Mouse (Mus musculus) midbrain, embryonic 11.5 days (tissue): Measurements from ENCODE around the gene Actc1. TPM values are rescaled to one million over a fixed set of nuclear protein-coding genes. Genes with fewer than 3 reads are reported as not detected.

Experiments
- ATAC-seq: fragments of 200-750 bp; cut with Nextera tagmentation; 2 replicates; pipeline ENCODE4 v1.8.0; 2017; ENCODE audit warnings: moderate TSS enrichment, moderate library complexity; ENCODE audit not compliant: low FRiP score
- DNase-seq: peaks from one replicate; pipeline ENCODE4 v3.0.0; 2015; ENCODE audit warnings: low spot score; ENCODE audit errors: missing footprints
- H3K27ac ChIP-seq: fragments of 300-500 bp; sonication (generic); 2 replicates; pipeline ENCODE4 v1.5.1; 2014; ENCODE audit warnings: low read depth, low read length
- H3K27me3 ChIP-seq: fragments of 300-500 bp; sonication (generic); 2 replicates; pipeline ENCODE4 v1.6.1; 2014; ENCODE audit warnings: mild to moderate bottlenecking, low read length, moderate library complexity, mixed read lengths; ENCODE audit not compliant: control insufficient read depth, insufficient read depth
- H3K36me3 ChIP-seq: fragments of 300-500 bp; sonication (generic); 2 replicates; pipeline ENCODE4 v1.6.1; 2014; ENCODE audit warnings: mild to moderate bottlenecking, low read length, moderate library complexity, mixed read lengths; ENCODE audit not compliant: control insufficient read depth, insufficient read depth
- H3K4me1 ChIP-seq: fragments of 300-500 bp; sonication (generic); 2 replicates; pipeline ENCODE4 v1.6.1; 2014; ENCODE audit warnings: low read length; ENCODE audit not compliant: control insufficient read depth, insufficient read depth
- H3K4me2 ChIP-seq: fragments of 300-500 bp; sonication (generic); 2 replicates; pipeline ENCODE4 v1.6.1; 2014; ENCODE audit warnings: mild to moderate bottlenecking, moderate library complexity
- H3K4me3 ChIP-seq: fragments of 300-500 bp; sonication (generic); 2 replicates; pipeline ENCODE4 v1.5.1; 2014; ENCODE audit warnings: low read depth, low read length
- H3K9ac ChIP-seq: fragments of 300-500 bp; sonication (generic); 2 replicates; pipeline ENCODE4 v1.6.1; 2014; ENCODE audit warnings: low read length
- H3K9me3 ChIP-seq: fragments of 300-500 bp; sonication (generic); 2 replicates; pipeline ENCODE4 v1.6.1; 2016; ENCODE audit warnings: low read length; ENCODE audit not compliant: control insufficient read depth
- WGBS: fragments of 180-500 bp; shearing (Covaris S2); extraction: QIAGEN DNeasy Blood & Tissue Kit; methylation state at CpG from one replicate; pipeline ENCODE4 v1.1.7; 2014; 5-methylcytosine and 5-hydroxymethylcytosine counted together
- polyA plus RNA-seq: library from polyadenylated mRNA; unstranded; fragments of >200 nt; fragmentation: Nextera tagmentation; extraction: Ambion mirVana; gene quantifications from 2 replicates; pipeline ENCODE4 v1.2.1, GENCODE M21; 2014

The Actc1 gene
- polyA plus RNA-seq, 1 experiment from 2014 or later: 2.0 TPM

- no peak for ATAC-seq
- H3K4me2 ChIP-seq: no peak overlapping the region
- no peak overlapping the region for H3K9ac ChIP-seq
- no peaks in the 10 kb centered on the region for H3K9me3 ChIP-seq
- H3K4me3 ChIP-seq: no peak overlapping the region
- WGBS: 53% methylated on average over 2 of the region's 2 CpGs
- no peaks in the 10 kb centered on the region for H3K27me3 ChIP-seq
- H3K4me1 ChIP-seq: no peaks in the 10 kb centered on the region
- no peak overlapping the region for H3K27ac ChIP-seq
- no peaks in the 10 kb centered on the region for H3K36me3 ChIP-seq
- DNase-seq: no peak
Observed at GRCm38 (mm10) chr2:114032259-114032658, 21.1 kb downstream of the Actc1 start.

- H3K9me3 ChIP-seq: no peaks in the 10 kb centered on the region
- DNase-seq (no peak), ATAC-seq (no peak)
- no peak overlapping the region for H3K4me3 ChIP-seq
- H3K27ac ChIP-seq: no peak overlapping the region
- H3K4me2 ChIP-seq: no peak overlapping the region
- H3K4me1 ChIP-seq: no peaks in the 10 kb centered on the region
- no peaks in the 10 kb centered on the region for H3K27me3 ChIP-seq
- H3K36me3 ChIP-seq: no peaks in the 10 kb centered on the region
- no peak overlapping the region for H3K9ac ChIP-seq
- 93% methylated on average over 6 of the region's 6 CpGs for WGBS
Observed at GRCm38 (mm10) chr2:114023383-114023782, 30.0 kb downstream of the Actc1 start.

GRCm38 (mm10) chr2:114020210-114020563, 33.2 kb downstream of the Actc1 start:
- Histone ChIP-seq H3K9ac (no peak overlapping the region), H3K4me2 (no peak overlapping the region), H3K9me3 (no peaks in the 10 kb centered on the region), H3K4me1 (no peaks in the 10 kb centered on the region), H3K27me3 (no peaks in the 10 kb centered on the region), H3K36me3 (no peaks in the 10 kb centered on the region), H3K27ac (no peak overlapping the region), H3K4me3 (no peak overlapping the region)
- DNase-seq: peak; percentile 31
- no peak for ATAC-seq

- no peaks in the 10 kb centered on the region for H3K36me3 ChIP-seq
- ATAC-seq (no peak), DNase-seq (peak; percentile 65)
- H3K27ac ChIP-seq: no peak overlapping the region
- H3K27me3 ChIP-seq: peaks cover 1% of the 10 kb centered on the region
- no peak overlapping the region for H3K4me2 ChIP-seq
- H3K9ac ChIP-seq: no peak overlapping the region
- H3K4me1 ChIP-seq: no peaks in the 10 kb centered on the region
- no peaks in the 10 kb centered on the region for H3K9me3 ChIP-seq
- no peak overlapping the region for H3K4me3 ChIP-seq
- 85% methylated on average over 11 of the region's 11 CpGs for WGBS
Observed at GRCm38 (mm10) chr2:114019474-114020209, 33.7 kb downstream of the Actc1 start.

DNA sequence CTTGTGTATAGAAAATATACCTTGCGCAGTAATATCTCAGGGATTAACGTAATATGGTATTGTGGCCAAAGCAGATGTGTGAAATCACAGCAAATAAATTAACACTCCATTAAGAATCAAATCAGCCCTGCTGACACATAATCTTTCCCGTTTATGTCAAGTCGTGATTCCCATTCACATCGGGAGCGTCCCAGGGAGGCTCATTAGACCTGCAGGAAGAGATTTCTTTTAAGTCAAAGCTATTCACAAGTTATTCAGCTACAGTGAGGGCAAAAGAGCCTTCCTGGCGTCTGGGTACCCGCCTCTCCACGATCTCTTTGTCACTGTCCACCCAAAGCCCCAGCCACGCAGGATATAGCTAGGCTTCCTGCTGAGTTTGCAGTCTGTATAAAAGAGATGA, 35.2 kb downstream of the Actc1 start:
- Histone ChIP-seq H3K4me1 (peaks cover 6% of the 10 kb centered on the region; the same call in 1 of the 2 replicates), H3K36me3 (no peaks in the 10 kb centered on the region), H3K27me3 (peaks cover 16% of the 10 kb centered on the region), H3K4me3 (no peak overlapping the region), H3K9me3 (no peaks in the 10 kb centered on the region), H3K9ac (no peak overlapping the region), H3K27ac (no peak overlapping the region), H3K4me2 (no peak overlapping the region)
- WGBS: 39% methylated on average over 10 of the region's 10 CpGs
- no peak for DNase-seq
- ATAC-seq: no peak

DNA sequence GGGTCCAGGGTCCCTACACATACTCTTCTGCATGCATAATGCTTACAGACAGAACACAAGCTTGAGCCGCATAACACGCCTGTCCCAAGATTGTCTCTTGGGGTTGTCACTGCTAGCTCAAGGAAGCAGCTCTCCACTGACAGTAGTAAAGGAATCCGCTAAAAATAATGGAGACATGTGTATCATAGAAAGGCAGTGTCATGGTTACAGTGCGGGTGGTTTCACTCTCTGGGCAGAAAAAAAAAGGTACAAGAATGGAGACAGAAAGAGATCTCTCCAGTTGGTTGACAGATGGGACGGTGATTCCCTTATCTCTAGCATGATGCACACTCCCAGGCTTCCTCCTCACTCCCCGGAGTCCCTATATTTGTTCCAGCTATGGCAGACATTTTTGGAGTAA, 38.5 kb downstream of the Actc1 start:
- Histone ChIP-seq H3K36me3 (no peaks in the 10 kb centered on the region), H3K27ac (no peak overlapping the region), H3K4me3 (no peak overlapping the region), H3K27me3 (peaks cover 23% of the 10 kb centered on the region), H3K9me3 (no peaks in the 10 kb centered on the region), H3K9ac (no peak overlapping the region), H3K4me2 (no peak overlapping the region), H3K4me1 (peaks cover 8% of the 10 kb centered on the region; the same call in 1 of the 2 replicates)
- WGBS: 74% methylated on average over 6 of the region's 6 CpGs
- no peak for DNase-seq
- no peak for ATAC-seq

DNA sequence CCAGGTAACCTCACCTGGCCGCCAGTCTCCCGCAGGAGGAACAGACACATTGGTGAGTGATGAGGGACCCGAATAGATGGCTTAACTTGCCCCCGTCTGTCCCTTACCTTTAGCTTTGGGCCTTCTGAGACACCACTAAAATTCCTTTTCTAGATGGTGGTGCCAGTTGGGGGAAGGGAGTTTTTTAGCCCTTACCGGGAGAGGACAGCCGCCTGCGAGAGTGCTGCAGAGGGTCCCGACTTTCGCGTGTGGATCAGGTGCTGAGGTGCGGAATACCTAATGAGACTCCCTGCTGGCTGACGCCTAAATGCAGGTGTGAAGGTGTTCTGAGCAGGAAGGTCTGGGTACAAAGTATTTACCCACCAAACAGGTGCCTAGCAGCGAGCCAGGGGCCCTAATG, 39.5 kb downstream of the Actc1 start:
- H3K9me3 ChIP-seq: no peaks in the 10 kb centered on the region
- WGBS: 3% methylated on average over 13 of the region's 13 CpGs
- H3K36me3 ChIP-seq: no peaks in the 10 kb centered on the region
- H3K4me2 ChIP-seq: peak overlapping the region; percentile 94
- peak overlapping the region; percentile 51 for H3K4me3 ChIP-seq
- peaks cover 23% of the 10 kb centered on the region for H3K27me3 ChIP-seq
- H3K27ac ChIP-seq: no peak overlapping the region
- peak; percentile 85 for DNase-seq
- H3K4me1 ChIP-seq: peaks cover 8% of the 10 kb centered on the region; the same call in 1 of the 2 replicates
- peak; percentile 34 for ATAC-seq
- H3K9ac ChIP-seq: peak overlapping the region; percentile 64

DNA sequence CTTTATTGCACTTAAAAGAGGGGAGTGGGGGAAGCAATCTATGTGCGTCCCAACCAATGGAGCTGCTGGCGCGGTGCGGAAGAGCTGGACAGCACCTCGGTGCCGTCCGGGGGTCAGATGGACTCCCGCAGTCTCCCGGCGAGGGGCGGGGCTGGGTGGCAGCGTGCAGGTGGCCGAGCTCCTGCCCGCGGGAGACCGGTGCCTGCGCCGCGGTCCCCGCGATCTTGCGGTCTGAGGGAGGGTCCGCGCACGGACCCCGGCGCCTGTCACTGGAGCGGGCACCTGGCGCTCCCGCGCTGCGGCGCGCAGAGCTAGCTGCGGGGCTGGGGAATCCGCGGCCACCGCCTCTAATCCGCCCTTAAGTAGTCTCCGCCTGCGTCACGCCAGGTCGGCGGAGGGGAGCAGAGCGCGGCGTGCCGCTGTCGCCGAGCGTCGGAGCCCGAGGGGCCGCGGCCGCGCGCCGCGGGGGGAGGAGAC, 40.0 kb downstream of the Actc1 start, which contains the start of gene Gjd2:
Gene Gjd2 (minus strand): TSS at position 325 of the 477 bp plus-strand sequence.
- H3K27me3 ChIP-seq: peaks cover 23% of the 10 kb centered on the region
- H3K27ac ChIP-seq: no peak within 1 kb of the TSS
- H3K4me2 ChIP-seq: peak within 1 kb of the TSS; percentile 94
- H3K36me3 ChIP-seq: no peaks in the 10 kb centered on the region
- H3K9me3 ChIP-seq: no peaks in the 10 kb centered on the region
- under 1% methylated on average over 52 of the region's 60 CpGs for WGBS
- ATAC-seq (peak; percentile 81), DNase-seq (peak; percentile 92)
- H3K9ac ChIP-seq: peak within 1 kb of the TSS; percentile 64
- peaks cover 8% of the 10 kb centered on the region; the same call in 1 of the 2 replicates for H3K4me1 ChIP-seq
- H3K4me3 ChIP-seq: peak within 1 kb of the TSS; percentile 51

GRCm38 (mm10) chr2:114012749-114013211, 40.6 kb downstream of the Actc1 start:
- ATAC-seq (peak; percentile 81), DNase-seq (no peak)
- no peaks in the 10 kb centered on the region for H3K36me3 ChIP-seq
- H3K4me1 ChIP-seq: peaks cover 8% of the 10 kb centered on the region; the same call in 1 of the 2 replicates
- H3K27ac ChIP-seq: no peak overlapping the region
- peak overlapping the region; percentile 64 for H3K9ac ChIP-seq
- WGBS: 2% methylated on average over 19 of the region's 19 CpGs
- H3K27me3 ChIP-seq: peaks cover 23% of the 10 kb centered on the region
- peak overlapping the region; percentile 94 for H3K4me2 ChIP-seq
- H3K4me3 ChIP-seq: peak overlapping the region; percentile 51
- H3K9me3 ChIP-seq: no peaks in the 10 kb centered on the region
